In the genomic region with DNA sequence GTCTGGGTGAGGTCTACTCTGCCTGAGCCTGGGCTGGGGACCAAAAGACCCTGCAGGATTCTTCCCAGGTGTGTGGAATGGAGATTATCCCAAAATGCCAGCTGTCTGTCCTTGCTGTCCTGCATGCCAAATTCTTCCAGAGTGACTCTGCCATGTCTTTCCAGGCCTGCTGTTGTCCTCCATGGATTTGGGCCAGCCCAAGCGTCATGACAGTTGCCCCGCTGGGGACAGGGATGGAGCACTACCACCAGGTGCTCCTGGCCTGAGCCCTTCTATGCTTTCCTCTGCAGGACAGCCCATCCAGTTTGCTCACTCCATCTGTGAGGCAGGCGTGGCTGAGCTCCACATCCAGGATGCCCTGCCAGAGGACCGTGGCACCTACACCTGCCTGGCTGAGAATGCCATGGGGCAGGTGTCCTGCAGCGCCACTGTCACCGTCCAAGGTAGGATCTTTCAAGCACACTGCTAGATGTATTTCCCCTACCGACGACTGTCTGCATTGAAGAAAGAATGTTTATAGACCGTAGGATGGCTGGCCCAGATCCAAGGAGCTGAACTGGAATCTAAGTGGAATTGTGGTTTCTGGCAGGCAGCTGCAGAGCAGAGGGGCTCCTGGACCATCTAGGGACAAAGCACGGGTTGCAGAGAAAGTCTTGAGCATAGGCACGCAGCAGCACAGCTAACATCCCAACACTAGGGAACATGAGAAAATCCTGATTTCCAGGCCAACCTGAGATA, we compare ENCODE assay signal across 11 mouse cellular contexts.
DNase-seq lines count a peak whose midpoint lies in the region; ATAC-seq lines count a peak whose summit lies in the region.
"Had no signal": no experiment of that assay in that cellular context is flagged by ENCODE, and none has a peak within 500 bp of the region (broad histone marks: within the 10 kb centered on the region; RNA-seq: fewer than 3 reads in every experiment).

No protein-coding gene starts in this region.

- no peak overlapping the region for H3K27ac ChIP-seq in hindbrain, embryonic 12.5 days
- no peak overlapping the region for H3K27ac ChIP-seq in hindbrain, embryonic 11.5 days (ENCODE audit: low read depth, low read length)
- H3K27ac ChIP-seq in midbrain, embryonic 10.5 days (replicated peaks): 0 out of 2 replicates have a peak overlapping the region, but pooled peaks have one; percentile 73
- H3K27ac ChIP-seq in midbrain, embryonic 15.5 days: no peak overlapping the region
- H3K27ac ChIP-seq in hindbrain, embryonic 14.5 days: no peak overlapping the region
- H3K27ac ChIP-seq: neural tube, embryonic 13.5 days had no signal

- WGBS in hindbrain, embryonic 12.5 days: 70% methylated on average over 11 of the region's 11 CpGs
- WGBS in hindbrain, embryonic 11.5 days: 82% methylated on average over 11 of the region's 11 CpGs
- WGBS in midbrain, embryonic 10.5 days: 88% methylated on average over 11 of the region's 11 CpGs
- 72% methylated on average over 11 of the region's 11 CpGs for WGBS in midbrain, embryonic 15.5 days
- 64% methylated on average over 11 of the region's 11 CpGs for WGBS in hindbrain, embryonic 14.5 days

- no peaks in the 10 kb centered on the region for H3K9me3 ChIP-seq in hindbrain, embryonic 12.5 days (replicated peaks)
- no peaks in the 10 kb centered on the region for H3K9me3 ChIP-seq in hindbrain, embryonic 11.5 days (ENCODE audit: control insufficient read depth, low read length)
- H3K9me3 ChIP-seq in midbrain, embryonic 10.5 days (replicated peaks): no peaks in the 10 kb centered on the region
- no peaks in the 10 kb centered on the region for H3K9me3 ChIP-seq in midbrain, embryonic 15.5 days
- H3K9me3 ChIP-seq in hindbrain, embryonic 14.5 days (ENCODE audit: control insufficient read depth, low read length): no peaks in the 10 kb centered on the region
- H3K9me3 ChIP-seq: heart, embryonic 12.5 days; neural tube, embryonic 13.5 days had no signal

- no peak for DNase-seq in hindbrain, embryonic 11.5 days (ENCODE audit: low spot score)
- no peak for DNase-seq in midbrain, embryonic 10.5 days (ENCODE audit: low spot score)
- DNase-seq in hindbrain, embryonic 14.5 days (ENCODE audit: low spot score): peak; percentile 67
- peak; percentile 61 to 73 for DNase-seq in lung, postnatal 4 days
- no peak for DNase-seq in layer of hippocampus, postnatal 25 days (ENCODE audit: extremely low spot score in 1 of 2, low spot score in 1 of 2)
- no peak for DNase-seq in frontal cortex, postnatal 25 days (ENCODE audit: low spot score in 2 of 2)
- DNase-seq: cerebellum, adult 18-20 months had no signal

- no peak overlapping the region for H3K4me2 ChIP-seq in hindbrain, embryonic 12.5 days (replicated peaks)
- no peak overlapping the region for H3K4me2 ChIP-seq in hindbrain, embryonic 11.5 days (replicated peaks; ENCODE audit: low read depth, low read length)
- H3K4me2 ChIP-seq in midbrain, embryonic 15.5 days: no peak overlapping the region
- no peak overlapping the region for H3K4me2 ChIP-seq in hindbrain, embryonic 14.5 days (replicated peaks)
- H3K4me2 ChIP-seq: heart, embryonic 12.5 days; neural tube, embryonic 13.5 days had no signal

- no peaks in the 10 kb centered on the region for H3K27me3 ChIP-seq in hindbrain, embryonic 12.5 days
- H3K27me3 ChIP-seq in hindbrain, embryonic 11.5 days (ENCODE audit: control insufficient read depth, insufficient read depth, low read length): no peaks in the 10 kb centered on the region
- H3K27me3 ChIP-seq in midbrain, embryonic 10.5 days (ENCODE audit: low read depth, poor library complexity, severe bottlenecking): peaks cover 5% of the 10 kb centered on the region; the same call in 1 of the 2 replicates
- H3K27me3 ChIP-seq in midbrain, embryonic 15.5 days (replicated peaks): no peaks in the 10 kb centered on the region
- H3K27me3 ChIP-seq in hindbrain, embryonic 14.5 days (ENCODE audit: control insufficient read depth, insufficient read depth, low read length): no peaks in the 10 kb centered on the region

- peaks cover 17% of the 10 kb centered on the region for H3K4me1 ChIP-seq in hindbrain, embryonic 12.5 days
- no peaks in the 10 kb centered on the region for H3K4me1 ChIP-seq in hindbrain, embryonic 11.5 days (replicated peaks; ENCODE audit: control insufficient read depth, insufficient read depth, low read length)
- peaks cover 33% of the 10 kb centered on the region for H3K4me1 ChIP-seq in midbrain, embryonic 10.5 days
- H3K4me1 ChIP-seq in midbrain, embryonic 15.5 days: peaks cover 17% of the 10 kb centered on the region
- H3K4me1 ChIP-seq in hindbrain, embryonic 14.5 days (replicated peaks; ENCODE audit: control insufficient read depth, insufficient read depth, low read length): peaks cover 15% of the 10 kb centered on the region

- H3K4me3 ChIP-seq in hindbrain, embryonic 12.5 days: no peak overlapping the region
- H3K4me3 ChIP-seq in hindbrain, embryonic 11.5 days (ENCODE audit: low read depth, low read length): no peak overlapping the region
- no peak overlapping the region for H3K4me3 ChIP-seq in midbrain, embryonic 10.5 days
- H3K4me3 ChIP-seq in midbrain, embryonic 15.5 days: no peak overlapping the region
- no peak overlapping the region for H3K4me3 ChIP-seq in hindbrain, embryonic 14.5 days (replicated peaks; ENCODE audit: low read length)
- H3K4me3 ChIP-seq: heart, embryonic 12.5 days; neural tube, embryonic 13.5 days had no signal

- no peaks in the 10 kb centered on the region for H3K36me3 ChIP-seq in hindbrain, embryonic 12.5 days
- no peaks in the 10 kb centered on the region for H3K36me3 ChIP-seq in hindbrain, embryonic 11.5 days (ENCODE audit: control insufficient read depth, insufficient read depth, low read length)
- H3K36me3 ChIP-seq in midbrain, embryonic 10.5 days: no peaks in the 10 kb centered on the region
- H3K36me3 ChIP-seq in midbrain, embryonic 15.5 days (replicated peaks): no peaks in the 10 kb centered on the region
- no peaks in the 10 kb centered on the region for H3K36me3 ChIP-seq in hindbrain, embryonic 14.5 days (replicated peaks; ENCODE audit: control insufficient read depth, insufficient read depth)
- H3K36me3 ChIP-seq: heart, embryonic 12.5 days; neural tube, embryonic 13.5 days had no signal

- ATAC-seq in hindbrain, embryonic 12.5 days (ENCODE audit: low FRiP score): 0 out of 2 replicates have a peak, but pooled peaks have one; percentile 18
- no peak for ATAC-seq in hindbrain, embryonic 11.5 days (ENCODE audit: low FRiP score)
- ATAC-seq in midbrain, embryonic 15.5 days (replicated peaks): no peak
- ATAC-seq in hindbrain, embryonic 14.5 days (ENCODE audit: low FRiP score): no peak

- H3K9ac ChIP-seq in hindbrain, embryonic 12.5 days: no peak overlapping the region
- no peak overlapping the region for H3K9ac ChIP-seq in hindbrain, embryonic 11.5 days (ENCODE audit: low read depth, low read length)
- H3K9ac ChIP-seq in midbrain, embryonic 15.5 days: no peak overlapping the region
- no peak overlapping the region for H3K9ac ChIP-seq in hindbrain, embryonic 14.5 days
- H3K9ac ChIP-seq: heart, embryonic 12.5 days had no signal

Comparison
In these comparisons a context has a peak if more than half of its experiments do, and no peak if none do; other contexts are left out.
1. DNase-seq: peak in hindbrain, embryonic 14.5 days (single experiment) and lung, postnatal 4 days (2 of 2); none in hindbrain, embryonic 11.5 days (single experiment), midbrain, embryonic 10.5 days (single experiment), layer of hippocampus, postnatal 25 days (0 of 2) and frontal cortex, postnatal 25 days (0 of 2).